Mouse (Mus musculus): ENCODE data around the gene Vpreb2.

GRCm38 (mm10) chr16:17943466-17943865 is 36.8 kb upstream of the Vpreb2 start:
- TF ChIP-seq CTCF (IDR thresholded peaks at IDR 0.05; ENCODE audit: insufficient read depth, low read length) (no peak), POLR2A (IDR thresholded peaks at IDR 0.05; ENCODE audit: borderline replicate concordance, extremely low read depth, low read depth, low read length) (no peak)

Measured in lung, adult 2 months (tissue).